Mouse (Mus musculus): ENCODE measurements around the gene Aamdc. TPM values are rescaled to one million over a fixed set of nuclear protein-coding genes. Genes with fewer than 3 reads are reported as not detected.

The Aamdc gene
- polyA plus RNA-seq, 1 experiment from 2014 or later: 35.5 TPM

- ATAC-seq (ENCODE audit: low FRiP score): no peak
- DNase-seq (ENCODE audit: low spot score, missing footprints): no peak
- no peak overlapping the region for H3K27ac ChIP-seq (ENCODE audit: low read depth, low read length)
- 73% methylated on average over 5 of the region's 5 CpGs for WGBS
- H3K27me3 ChIP-seq (ENCODE audit: control insufficient read depth, insufficient read depth, low read length): no peaks in the 10 kb centered on the region
- 0 out of 2 replicates have a peak, but pooled peaks cover 2% of the 10 kb centered on the region for H3K4me1 ChIP-seq (ENCODE audit: control insufficient read depth, insufficient read depth, low read length)
- 0 out of 2 replicates have a peak, but pooled peaks cover 2% of the 10 kb centered on the region for H3K36me3 ChIP-seq (ENCODE audit: control insufficient read depth, insufficient read depth, low read length)
- H3K9ac ChIP-seq (ENCODE audit: low read length): no peak overlapping the region
- no peak overlapping the region for H3K4me2 ChIP-seq
- H3K9me3 ChIP-seq (ENCODE audit: control insufficient read depth, low read length): no peaks in the 10 kb centered on the region
- no peak overlapping the region for H3K4me3 ChIP-seq (ENCODE audit: low read depth, low read length)
Measured at GRCm38 (mm10) chr7:97588506-97588905, 9.2 kb upstream of the Aamdc start.

- H3K4me3 ChIP-seq (ENCODE audit: low read depth, low read length): peak overlapping the region; percentile 89
- H3K27ac ChIP-seq (ENCODE audit: low read depth, low read length): peak overlapping the region; percentile 89
- H3K9ac ChIP-seq (ENCODE audit: low read length): peak overlapping the region; percentile 98
- no peaks in the 10 kb centered on the region for H3K9me3 ChIP-seq (ENCODE audit: control insufficient read depth, low read length)
- H3K4me2 ChIP-seq: peak overlapping the region; percentile 56
- DNase-seq (ENCODE audit: low spot score, missing footprints) (no peak), ATAC-seq (ENCODE audit: low FRiP score) (peak; percentile 52)
- no peaks in the 10 kb centered on the region for H3K36me3 ChIP-seq (ENCODE audit: control insufficient read depth, insufficient read depth, low read length)
- 2% methylated on average over 11 of the region's 11 CpGs for WGBS
- H3K27me3 ChIP-seq (ENCODE audit: control insufficient read depth, insufficient read depth, low read length): no peaks in the 10 kb centered on the region
- H3K4me1 ChIP-seq (ENCODE audit: control insufficient read depth, insufficient read depth, low read length): peaks cover 7% of the 10 kb centered on the region; the same call in 1 of the 2 replicates
Measured at GRCm38 (mm10) chr7:97580843-97581214, 1.5 kb upstream of the Aamdc start.

GRCm38 (mm10) chr7:97579976-97580842, 912 bp upstream of the Aamdc start:
- Histone ChIP-seq H3K9me3 (ENCODE audit: control insufficient read depth, low read length) (no peaks in the 10 kb centered on the region), H3K27ac (ENCODE audit: low read depth, low read length) (peak overlapping the region; percentile 89), H3K4me3 (ENCODE audit: low read depth, low read length) (peak overlapping the region; percentile 89), H3K36me3 (ENCODE audit: control insufficient read depth, insufficient read depth, low read length) (no peaks in the 10 kb centered on the region), H3K4me1 (ENCODE audit: control insufficient read depth, insufficient read depth, low read length) (peaks cover 7% of the 10 kb centered on the region; the same call in 1 of the 2 replicates), H3K27me3 (ENCODE audit: control insufficient read depth, insufficient read depth, low read length) (no peaks in the 10 kb centered on the region), H3K4me2 (peak overlapping the region; percentile 56), H3K9ac (ENCODE audit: low read length) (peak overlapping the region; percentile 98)
- under 1% methylated on average over 52 of the region's 65 CpGs for WGBS
- ATAC-seq (ENCODE audit: low FRiP score) (peak; percentile 59), DNase-seq (ENCODE audit: low spot score, missing footprints) (peak; percentile 97)

GRCm38 (mm10) chr7:97578361-97579066, 783 bp downstream of the Aamdc start:
- H3K9me3 ChIP-seq (ENCODE audit: control insufficient read depth, low read length): no peaks in the 10 kb centered on the region
- WGBS: 35% methylated on average over 8 of the region's 8 CpGs
- H3K36me3 ChIP-seq (ENCODE audit: control insufficient read depth, insufficient read depth, low read length): no peaks in the 10 kb centered on the region
- no peak overlapping the region for H3K27ac ChIP-seq (ENCODE audit: low read depth, low read length)
- H3K4me3 ChIP-seq (ENCODE audit: low read depth, low read length): peak overlapping the region; percentile 89
- ATAC-seq (ENCODE audit: low FRiP score) (no peak), DNase-seq (ENCODE audit: low spot score, missing footprints) (peak; percentile 93)
- peak overlapping the region; percentile 53 for H3K9ac ChIP-seq (ENCODE audit: low read length)
- H3K4me1 ChIP-seq (ENCODE audit: control insufficient read depth, insufficient read depth, low read length): peaks cover 7% of the 10 kb centered on the region; the same call in 1 of the 2 replicates
- H3K27me3 ChIP-seq (ENCODE audit: control insufficient read depth, insufficient read depth, low read length): no peaks in the 10 kb centered on the region
- H3K4me2 ChIP-seq: peak overlapping the region; percentile 56

- Histone ChIP-seq H3K27me3 (ENCODE audit: control insufficient read depth, insufficient read depth, low read length) (no peaks in the 10 kb centered on the region), H3K9ac (ENCODE audit: low read length) (no peak overlapping the region), H3K4me2 (no peak overlapping the region), H3K36me3 (ENCODE audit: control insufficient read depth, insufficient read depth, low read length) (no peaks in the 10 kb centered on the region), H3K9me3 (ENCODE audit: control insufficient read depth, low read length) (no peaks in the 10 kb centered on the region), H3K4me1 (ENCODE audit: control insufficient read depth, insufficient read depth, low read length) (no peaks in the 10 kb centered on the region), H3K27ac (ENCODE audit: low read depth, low read length) (no peak overlapping the region), H3K4me3 (ENCODE audit: low read depth, low read length) (no peak overlapping the region)
- no peak for ATAC-seq (ENCODE audit: low FRiP score)
- DNase-seq (ENCODE audit: low spot score, missing footprints): no peak
- 90% methylated on average over 1 of the region's 1 CpGs for WGBS
Measured at GRCm38 (mm10) chr7:97570389-97570788, 8.9 kb downstream of the Aamdc start.

- no peaks in the 10 kb centered on the region for H3K4me1 ChIP-seq (ENCODE audit: control insufficient read depth, insufficient read depth, low read length)
- no peak for ATAC-seq (ENCODE audit: low FRiP score)
- H3K9ac ChIP-seq (ENCODE audit: low read length): no peak overlapping the region
- H3K4me3 ChIP-seq (ENCODE audit: low read depth, low read length): no peak overlapping the region
- H3K36me3 ChIP-seq (ENCODE audit: control insufficient read depth, insufficient read depth, low read length): no peaks in the 10 kb centered on the region
- H3K4me2 ChIP-seq: no peak overlapping the region
- no peaks in the 10 kb centered on the region for H3K27me3 ChIP-seq (ENCODE audit: control insufficient read depth, insufficient read depth, low read length)
- DNase-seq (ENCODE audit: low spot score, missing footprints): no peak
- H3K9me3 ChIP-seq (ENCODE audit: control insufficient read depth, low read length): no peaks in the 10 kb centered on the region
- WGBS: 77% methylated on average over 4 of the region's 4 CpGs
- no peak overlapping the region for H3K27ac ChIP-seq (ENCODE audit: low read depth, low read length)
Measured at GRCm38 (mm10) chr7:97569372-97569771, 9.9 kb downstream of the Aamdc start.

- 95% methylated on average over 2 of the region's 2 CpGs for WGBS
- no peak overlapping the region for H3K4me2 ChIP-seq
- H3K9ac ChIP-seq (ENCODE audit: low read length): no peak overlapping the region
- ATAC-seq (ENCODE audit: low FRiP score): no peak
- no peak overlapping the region for H3K4me3 ChIP-seq (ENCODE audit: low read depth, low read length)
- H3K27ac ChIP-seq (ENCODE audit: low read depth, low read length): no peak overlapping the region
- no peaks in the 10 kb centered on the region for H3K4me1 ChIP-seq (ENCODE audit: control insufficient read depth, insufficient read depth, low read length)
- H3K27me3 ChIP-seq (ENCODE audit: control insufficient read depth, insufficient read depth, low read length): no peaks in the 10 kb centered on the region
- DNase-seq (ENCODE audit: low spot score, missing footprints): no peak
- no peaks in the 10 kb centered on the region for H3K9me3 ChIP-seq (ENCODE audit: control insufficient read depth, low read length)
- H3K36me3 ChIP-seq (ENCODE audit: control insufficient read depth, insufficient read depth, low read length): no peaks in the 10 kb centered on the region
Measured at GRCm38 (mm10) chr7:97563576-97563975, 15.7 kb downstream of the Aamdc start.

- Histone ChIP-seq H3K4me3 (ENCODE audit: low read depth, low read length) (no peak overlapping the region), H3K9me3 (ENCODE audit: control insufficient read depth, low read length) (no peaks in the 10 kb centered on the region), H3K27me3 (ENCODE audit: control insufficient read depth, insufficient read depth, low read length) (no peaks in the 10 kb centered on the region), H3K4me1 (ENCODE audit: control insufficient read depth, insufficient read depth, low read length) (no peaks in the 10 kb centered on the region), H3K36me3 (ENCODE audit: control insufficient read depth, insufficient read depth, low read length) (no peaks in the 10 kb centered on the region), H3K27ac (ENCODE audit: low read depth, low read length) (no peak overlapping the region), H3K9ac (ENCODE audit: low read length) (no peak overlapping the region), H3K4me2 (no peak overlapping the region)
- DNase-seq (ENCODE audit: low spot score, missing footprints): no peak
- 87% methylated on average over 9 of the region's 9 CpGs for WGBS
- no peak for ATAC-seq (ENCODE audit: low FRiP score)
Measured at GRCm38 (mm10) chr7:97550673-97551072, 28.6 kb downstream of the Aamdc start.

GRCm38 (mm10) chr7:97549301-97549700, 30.0 kb downstream of the Aamdc start:
- DNase-seq (ENCODE audit: low spot score, missing footprints) (no peak), ATAC-seq (ENCODE audit: low FRiP score) (no peak)
- Histone ChIP-seq H3K27me3 (ENCODE audit: control insufficient read depth, insufficient read depth, low read length) (no peaks in the 10 kb centered on the region), H3K9ac (ENCODE audit: low read length) (no peak overlapping the region), H3K4me2 (no peak overlapping the region), H3K27ac (ENCODE audit: low read depth, low read length) (no peak overlapping the region), H3K4me3 (ENCODE audit: low read depth, low read length) (no peak overlapping the region), H3K9me3 (ENCODE audit: control insufficient read depth, low read length) (no peaks in the 10 kb centered on the region), H3K4me1 (ENCODE audit: control insufficient read depth, insufficient read depth, low read length) (no peaks in the 10 kb centered on the region), H3K36me3 (ENCODE audit: control insufficient read depth, insufficient read depth, low read length) (no peaks in the 10 kb centered on the region)
- 97% methylated on average over 10 of the region's 10 CpGs for WGBS

Measured in midbrain, embryonic 11.5 days (tissue).